Mouse (Mus musculus) hindbrain, postnatal 0 days (tissue): Measurements from ENCODE around the gene Abhd14a. TPM values are rescaled to one million over a fixed set of nuclear protein-coding genes. Genes with fewer than 3 reads are reported as not detected.

Experiments
- ATAC-seq: fragments of 200-750 bp; cut with Nextera tagmentation; 2 replicates; pipeline ENCODE4 v1.8.0; 2017; ENCODE audit warnings: mild to moderate bottlenecking, moderate TSS enrichment, moderate library complexity
- DNase-seq: peaks from one replicate; pipeline ENCODE4 v3.0.0-alpha.2; 2015; ENCODE audit warnings: low spot score
- H3K27ac ChIP-seq: fragments of 300-500 bp; sonication (generic); 2 replicates; pipeline ENCODE4 v1.5.1; 2014; ENCODE audit warnings: mild to moderate bottlenecking
- H3K27me3 ChIP-seq: fragments of 300-500 bp; sonication (generic); 2 replicates; pipeline ENCODE4 v1.6.1; 2014; ENCODE audit warnings: low read length, mixed read lengths; ENCODE audit not compliant: insufficient read depth
- H3K36me3 ChIP-seq: fragments of 300-500 bp; sonication (generic); 2 replicates; pipeline ENCODE4 v1.6.1; 2014; ENCODE audit warnings: low read length, mixed read lengths; ENCODE audit not compliant: insufficient read depth
- H3K4me1 ChIP-seq: fragments of 300-500 bp; sonication (generic); 2 replicates; pipeline ENCODE4 v1.6.1; 2014; ENCODE audit warnings: antibody characterized with exemption, low read length, mixed read lengths; ENCODE audit not compliant: insufficient read depth
- H3K4me2 ChIP-seq: fragments of 300-500 bp; sonication (generic); 2 replicates; pipeline ENCODE4 v1.6.1; 2014; ENCODE audit warnings: low read depth, mild to moderate bottlenecking, low read length, moderate library complexity, mixed read lengths
- H3K4me3 ChIP-seq: fragments of 300-500 bp; sonication (generic); 2 replicates; pipeline ENCODE4 v1.5.1; 2014; ENCODE audit warnings: low read length
- H3K9ac ChIP-seq: fragments of 300-500 bp; sonication (generic); replicated peaks from 2 replicates; pipeline ENCODE4 v1.6.1; 2014; ENCODE audit warnings: mild to moderate bottlenecking, low read length, moderate library complexity, mixed read lengths
- H3K9me3 ChIP-seq: fragments of 300-500 bp; sonication (generic); 2 replicates; pipeline ENCODE4 v1.6.1; 2016; ENCODE audit warnings: low read length, mixed read lengths
- CTCF ChIP-seq: IDR thresholded peaks from 2 replicates; pipeline ENCODE4 v1.5.1; 2016; ENCODE audit warnings: antibody characterized with exemption, control low read depth, low read depth
- WGBS: fragments of 180-500 bp; shearing (Covaris S2); extraction: QIAGEN DNeasy Blood & Tissue Kit; methylation state at CpG from one replicate; pipeline ENCODE4 v1.1.7; 2014; 5-methylcytosine and 5-hydroxymethylcytosine counted together
- polyA plus RNA-seq: library from polyadenylated mRNA; unstranded; fragments of >200 nt; fragmentation: Nextera tagmentation; extraction: Ambion mirVana; gene quantifications from 2 replicates; pipeline ENCODE4 v1.2.1, GENCODE M21; 2015
- total RNA-seq: library from RNA; depleted of rRNA; stranded (reverse); fragments of >200 nt; gene quantifications from 2 replicates; pipeline ENCODE4 v1.2.3, GENCODE M21; 2014

Abhd14a gene
- total and polyA plus RNA-seq, 2 experiments from 2014 or later: 62.1 to 66.8 TPM

GRCm38 (mm10) chr9:106448498-106449031 is 1.1 kb upstream of the Abhd14a start:
- WGBS: under 1% methylated on average over 23 of the region's 23 CpGs
- TF ChIP-seq CTCF: peak; percentile 86
- Histone ChIP-seq H3K4me2 (peak overlapping the region; percentile 77), H3K4me3 (peak overlapping the region; percentile 54), H3K27ac (peak overlapping the region; percentile 75), H3K9ac (peak overlapping the region; percentile 51), H3K9me3 (no peaks in the 10 kb centered on the region), H3K27me3 (no peaks in the 10 kb centered on the region), H3K36me3 (no peaks in the 10 kb centered on the region), H3K4me1 (peaks cover 15% of the 10 kb centered on the region)
- DNase-seq: peak; percentile 88
- peak; percentile 73 for ATAC-seq

- ATAC-seq: no peak; the same call in 1 of the 2 replicates
- no peak for DNase-seq
- peaks cover 14% of the 10 kb centered on the region for H3K4me1 ChIP-seq
- no peak for TF ChIP-seq CTCF
- H3K4me2 ChIP-seq: peak overlapping the region; percentile 77
- H3K27me3 ChIP-seq: no peaks in the 10 kb centered on the region
- H3K9me3 ChIP-seq: no peaks in the 10 kb centered on the region
- WGBS: 35% methylated on average over 9 of the region's 9 CpGs
- peak overlapping the region; percentile 53 for H3K9ac ChIP-seq
- H3K36me3 ChIP-seq: no peaks in the 10 kb centered on the region
- H3K27ac ChIP-seq: peak overlapping the region; percentile 71
- peak overlapping the region; percentile 54 for H3K4me3 ChIP-seq
Observed at GRCm38 (mm10) chr9:106447951-106448350, 473 bp upstream of the Abhd14a start.

- TF ChIP-seq CTCF: no peak
- DNase-seq (no peak), ATAC-seq (no peak)
- Histone ChIP-seq H3K4me3 (no peak overlapping the region), H3K4me1 (peaks cover 11% of the 10 kb centered on the region), H3K9me3 (no peaks in the 10 kb centered on the region), H3K9ac (no peak overlapping the region), H3K4me2 (no peak overlapping the region), H3K27me3 (no peaks in the 10 kb centered on the region), H3K36me3 (no peaks in the 10 kb centered on the region; the same call in 1 of the 2 replicates), H3K27ac (no peak overlapping the region)
- 65% methylated on average over 4 of the region's 4 CpGs for WGBS
Observed at GRCm38 (mm10) chr9:106444836-106445235, 2.6 kb downstream of the Abhd14a start.

GRCm38 (mm10) chr9:106442680-106443079 is 4.8 kb downstream of the Abhd14a start:
- WGBS: 85% methylated on average over 5 of the region's 5 CpGs
- Histone ChIP-seq H3K4me3 (no peak overlapping the region), H3K9ac (no peak overlapping the region), H3K27ac (no peak overlapping the region), H3K27me3 (no peaks in the 10 kb centered on the region), H3K4me1 (peaks cover 10% of the 10 kb centered on the region), H3K36me3 (no peaks in the 10 kb centered on the region; the same call in 1 of the 2 replicates), H3K9me3 (no peaks in the 10 kb centered on the region), H3K4me2 (no peak overlapping the region)
- ATAC-seq (no peak), DNase-seq (no peak)
- TF ChIP-seq CTCF: peak; percentile 20; the same call in 1 of the 2 replicates

- Histone ChIP-seq H3K27me3 (no peaks in the 10 kb centered on the region), H3K27ac (no peak overlapping the region), H3K4me3 (no peak overlapping the region), H3K9ac (no peak overlapping the region), H3K36me3 (peaks cover 10% of the 10 kb centered on the region), H3K4me1 (peaks cover 9% of the 10 kb centered on the region), H3K9me3 (no peaks in the 10 kb centered on the region), H3K4me2 (no peak overlapping the region)
- no peak for TF ChIP-seq CTCF
- no peak for ATAC-seq
- WGBS: 82% methylated on average over 9 of the region's 9 CpGs
- no peak for DNase-seq
Observed at GRCm38 (mm10) chr9:106436566-106436965, 10.9 kb downstream of the Abhd14a start.

GRCm38 (mm10) chr9:106433389-106433788 is 14.1 kb downstream of the Abhd14a start:
- no peak for ATAC-seq
- H3K4me3 ChIP-seq: no peak overlapping the region

GRCm38 (mm10) chr9:106430015-106430264 is 17.5 kb downstream of the Abhd14a start:
- H3K27ac ChIP-seq: peak overlapping the region; percentile 96
- peak overlapping the region; percentile 92 for H3K4me2 ChIP-seq
- TF ChIP-seq CTCF: no peak
- 2% methylated on average over 4 of the region's 4 CpGs for WGBS
- H3K9me3 ChIP-seq: no peaks in the 10 kb centered on the region
- DNase-seq: no peak
- peak overlapping the region; percentile 78 for H3K4me3 ChIP-seq
- H3K9ac ChIP-seq: peak overlapping the region; percentile 87
- peaks cover 7% of the 10 kb centered on the region; the same call in 1 of the 2 replicates for H3K4me1 ChIP-seq
- no peak for ATAC-seq
- peaks cover 13% of the 10 kb centered on the region for H3K36me3 ChIP-seq
- no peaks in the 10 kb centered on the region for H3K27me3 ChIP-seq

More at GRCm38 (mm10) chr9:106433389-106433788, 14.1 kb downstream of the Abhd14a start:
- Histone ChIP-seq H3K36me3 (peaks cover 13% of the 10 kb centered on the region), H3K4me1 (peaks cover 11% of the 10 kb centered on the region), H3K9me3 (no peaks in the 10 kb centered on the region), H3K4me2 (no peak overlapping the region), H3K9ac (no peak overlapping the region), H3K27me3 (no peaks in the 10 kb centered on the region), H3K27ac (no peak overlapping the region)
- TF ChIP-seq CTCF: no peak
- DNase-seq: no peak
- 72% methylated on average over 7 of the region's 7 CpGs for WGBS
